Mouse (Mus musculus): ENCODE results near the gene Gm28434.

Gm28434 gene

DNA sequence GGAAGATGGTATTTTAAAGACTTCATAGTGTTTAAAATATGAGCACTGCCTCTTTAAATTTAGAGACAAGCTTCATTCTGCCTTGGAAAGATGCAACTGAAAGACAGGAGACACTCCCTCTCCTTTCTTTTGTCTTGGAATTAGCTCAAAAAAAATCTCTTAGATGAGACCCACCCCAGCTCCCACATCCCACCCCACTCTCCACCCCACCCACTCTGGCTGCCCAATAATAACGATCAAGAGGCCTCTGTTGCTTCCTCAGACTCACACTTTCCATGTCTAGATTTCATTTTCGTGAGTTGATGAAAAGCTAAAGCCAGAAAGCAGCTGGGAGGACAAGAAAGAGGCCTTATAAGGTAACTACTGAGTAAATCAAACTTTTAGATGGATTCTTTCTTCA, at the start of gene Gm28434, which contains the start of gene 2310003L06Rik:
TSS of gene Gm28434 (plus strand) at position 317 of the 400 bp plus-strand sequence.
TSS of gene 2310003L06Rik (plus strand) at position 259 of the 400 bp plus-strand sequence.
- no peak for DNase-seq (ENCODE audit: low read depth, low spot score)

DNA sequence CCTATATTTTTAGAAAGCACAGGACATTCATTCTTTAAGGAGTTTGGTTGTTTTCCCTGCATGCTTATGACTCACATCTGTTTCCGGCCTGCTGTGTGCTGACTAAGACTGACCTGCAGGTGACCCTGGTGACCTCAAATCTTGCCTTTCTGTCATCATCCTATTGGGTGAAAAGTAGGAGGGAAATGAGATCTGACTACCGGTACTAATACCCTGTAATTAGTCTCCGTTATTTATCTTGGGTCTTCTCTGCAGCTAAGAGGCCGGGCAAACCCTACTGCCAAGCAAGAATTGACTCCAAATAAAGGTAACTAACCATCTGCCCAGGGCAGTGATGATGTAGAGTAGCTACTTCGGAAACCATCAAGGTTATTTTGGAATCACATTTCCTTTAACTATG, 43.9 kb upstream of the Gm28434 start, which contains the start of gene Csn3:
TSS of gene Csn3 (plus strand) at position 208 of the 400 bp plus-strand sequence.
- DNase-seq (ENCODE audit: low read depth, low spot score) = peak; percentile 30

DNA sequence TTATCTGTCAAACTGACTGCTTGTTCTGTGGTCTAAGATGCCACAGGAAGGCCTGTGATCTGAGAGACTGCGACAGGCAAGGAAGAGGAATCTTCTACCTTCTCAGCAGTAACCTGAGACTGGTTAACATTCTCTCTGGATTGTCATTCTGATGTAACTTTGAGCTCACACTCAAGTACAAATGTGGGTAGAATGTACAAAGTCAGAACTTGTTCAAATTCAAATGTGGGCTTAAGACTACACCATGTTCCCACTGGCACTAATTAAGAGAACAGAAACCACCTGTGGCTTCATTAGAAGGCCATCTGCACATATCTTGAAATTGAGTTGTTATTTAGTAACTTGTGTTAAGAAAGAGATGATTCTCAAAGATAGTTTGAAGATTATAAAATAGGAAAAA, 37.7 kb upstream of the Gm28434 start:
- DNase-seq (ENCODE audit: low read depth, low spot score) = no peak

DNA sequence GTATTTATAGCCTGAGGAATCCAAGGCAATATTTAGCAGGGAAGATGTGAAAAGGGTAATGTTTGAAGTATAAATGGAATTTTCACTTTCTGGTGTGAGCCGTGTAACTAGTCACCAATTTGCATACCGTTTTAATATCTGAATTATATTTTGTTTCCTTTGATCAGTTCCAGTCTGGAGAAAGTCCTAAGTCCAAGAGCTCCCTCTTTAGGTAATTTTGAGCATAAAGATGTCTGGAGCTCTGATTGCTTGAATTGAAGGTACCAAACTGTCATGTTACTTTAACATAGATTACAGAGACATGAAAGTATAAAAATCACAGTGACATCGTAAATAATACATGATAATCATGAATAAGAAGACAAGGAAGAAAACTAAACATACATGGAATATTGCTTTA, 28.6 kb upstream of the Gm28434 start:
- DNase-seq (ENCODE audit: low read depth, low spot score) = no peak

DNA sequence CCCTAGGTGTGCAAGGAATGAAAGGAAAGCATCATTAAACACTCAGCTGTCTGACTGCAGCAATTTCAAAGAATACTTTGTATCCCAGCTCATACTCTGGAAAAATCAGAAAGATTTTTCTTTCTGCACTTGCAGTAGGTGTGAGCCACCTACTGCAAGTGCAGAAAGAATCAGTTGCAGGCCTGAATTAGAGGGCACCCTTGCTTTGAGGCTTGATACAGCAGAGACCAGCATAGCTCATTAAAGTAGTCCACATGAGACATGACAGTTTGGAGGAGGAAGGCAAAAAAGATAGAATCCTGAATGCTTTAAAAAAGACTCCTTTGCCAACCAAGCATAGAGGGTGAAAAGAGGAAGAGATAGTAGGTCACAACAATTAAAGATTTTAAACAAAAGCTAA, 26.8 kb upstream of the Gm28434 start:
- DNase-seq (ENCODE audit: low read depth, low spot score) = no peak

DNA sequence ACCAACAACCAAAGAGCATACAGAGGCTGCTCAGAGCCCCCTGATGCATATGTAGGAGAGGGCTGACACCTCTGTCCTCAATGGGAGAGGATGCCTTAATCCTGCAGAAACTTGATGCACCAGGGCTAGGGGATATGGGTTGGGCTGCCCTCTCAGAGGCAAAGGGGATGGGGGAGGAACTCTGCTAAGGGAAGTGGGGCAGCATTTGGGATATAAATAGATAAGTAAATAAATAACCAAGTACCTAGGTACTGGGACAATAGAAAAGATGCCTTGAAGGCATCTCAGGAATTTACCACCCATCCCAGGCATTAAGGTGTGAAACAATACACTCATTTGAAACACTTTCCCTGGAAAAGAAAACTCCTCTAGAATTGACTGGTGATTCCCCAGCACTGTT, 17.5 kb upstream of the Gm28434 start:
- DNase-seq (ENCODE audit: low read depth, low spot score) = no peak

DNA sequence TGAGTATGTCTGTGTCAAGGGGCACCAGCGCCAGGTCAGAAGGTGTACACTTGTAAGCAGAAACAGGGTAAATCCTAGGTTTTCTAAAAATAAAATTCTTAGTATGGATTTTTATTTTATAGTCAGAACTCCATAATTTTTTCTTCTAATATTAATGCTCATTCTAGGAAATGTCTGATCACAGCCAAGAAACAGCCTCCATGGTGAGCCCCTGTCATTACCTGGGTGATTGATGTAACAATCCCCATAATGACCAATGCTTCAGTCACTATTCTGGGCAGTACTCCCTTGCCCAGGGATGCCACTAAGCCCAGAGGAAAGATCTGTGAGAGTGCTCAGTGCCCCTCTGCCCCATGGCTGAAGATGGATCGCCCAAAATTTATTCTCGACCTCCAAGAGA, 9.8 kb downstream of the Gm28434 start, which contains the start of gene Cabs1:
TSS of gene Cabs1 (plus strand) at position 301 of the 400 bp plus-strand sequence.
- DNase-seq (ENCODE audit: low read depth, low spot score) = no peak

DNA sequence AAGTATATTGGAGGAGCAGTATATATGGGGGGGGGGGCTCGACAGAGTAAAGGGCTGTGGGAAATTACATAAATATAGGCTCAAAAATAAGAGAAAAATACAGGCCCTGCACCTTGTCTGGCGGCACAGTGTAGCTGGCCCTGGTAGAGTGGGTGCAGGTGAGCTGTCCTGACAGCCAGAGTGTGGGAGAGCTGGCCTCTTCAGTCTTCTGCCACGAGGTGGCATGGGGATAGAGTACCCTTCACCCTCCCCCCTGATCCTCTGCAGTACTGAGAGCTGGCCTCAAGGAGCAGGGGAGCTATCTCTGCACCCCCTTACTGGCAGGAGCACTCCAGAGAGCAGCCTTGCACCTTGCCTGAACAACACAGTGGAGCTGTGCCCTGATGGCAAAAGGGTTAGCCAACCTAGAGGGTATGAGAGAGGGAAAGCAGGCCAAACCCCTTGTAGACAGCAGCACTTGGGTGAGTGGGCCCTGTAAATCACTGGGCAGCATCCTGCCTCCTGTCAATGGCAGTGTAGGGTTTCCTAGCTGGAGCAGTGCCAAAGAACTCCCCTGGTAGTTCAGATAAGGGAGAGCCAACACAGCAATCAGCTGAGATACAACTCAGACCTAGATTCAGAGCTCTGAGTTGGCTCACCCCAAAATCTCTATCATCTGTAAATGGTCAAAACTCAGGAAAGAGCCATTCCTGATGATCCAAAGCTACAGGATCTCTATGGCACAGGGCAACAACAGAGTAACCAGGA, 13.3 kb downstream of the Gm28434 start:
- DNase-seq (ENCODE audit: low read depth, low spot score) = no peak

DNA sequence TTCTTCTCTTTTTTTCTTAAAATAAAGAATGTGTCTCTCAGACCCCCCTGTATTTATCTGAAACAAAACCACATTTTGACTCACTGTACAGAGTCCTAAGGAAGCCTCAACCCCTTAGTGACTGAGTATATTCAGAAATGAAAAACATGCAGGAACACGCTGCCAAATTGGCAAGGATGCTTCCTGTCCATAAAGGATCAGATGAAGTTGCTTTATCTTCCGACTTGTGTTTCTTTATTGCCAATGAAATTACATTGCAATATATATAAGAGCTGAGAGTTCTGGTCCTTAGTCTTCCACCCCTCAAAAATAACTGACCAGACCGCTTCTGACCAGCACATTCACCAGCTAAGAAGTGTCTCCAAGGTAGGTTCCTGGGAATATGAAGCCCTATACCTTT, 32.9 kb downstream of the Gm28434 start, which contains the start of gene Smr3a:
TSS of gene Smr3a (plus strand) at position 301 of the 400 bp plus-strand sequence.
- no peak for DNase-seq (ENCODE audit: low read depth, low spot score)

DNA sequence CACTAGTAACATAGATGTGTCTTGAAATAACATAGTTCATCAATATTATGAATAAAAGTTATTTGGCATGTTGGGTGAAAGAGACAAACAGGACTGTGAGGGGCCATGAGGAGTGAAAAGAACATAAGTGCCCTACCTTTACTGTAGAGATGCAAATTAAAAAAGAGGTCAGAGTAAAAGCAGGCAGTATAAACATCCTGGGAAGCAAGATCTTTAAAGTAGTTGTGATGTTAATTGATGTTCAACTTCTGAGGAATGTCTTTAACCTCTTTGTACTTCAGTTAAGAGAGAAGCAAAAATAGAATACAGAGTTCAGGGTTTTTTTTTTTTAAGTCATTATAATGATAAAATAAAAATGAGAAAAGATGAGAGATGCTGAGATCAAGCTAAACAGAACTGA, 35.9 kb downstream of the Gm28434 start:
- no peak for DNase-seq (ENCODE audit: low read depth, low spot score)
